Mouse (Mus musculus) gastrocnemius, postnatal 4 days (tissue): ENCODE data around the gene Nabp1. TPM values are rescaled to one million over a fixed set of nuclear protein-coding genes. Genes with fewer than 3 reads are reported as not detected.

ENCODE experiments used
- total RNA-seq, 2 experiments: library from RNA; stranded (reverse); gene quantifications; 2 replicates each; pipeline ENCODE4 v1.2.3; 2021

Nabp1 gene
- total RNA-seq, 2 experiments from 2014 or later, result 7.9 to 8.2 TPM

Other genes starting within 250 kb of the Nabp1 start
- 100 to 1,000 TPM; 111 to 114 TPM for gene Cavin2, start 189.3 kb downstream of the Nabp1 start, total RNA-seq